Mouse (Mus musculus) thymus, adult 2 months (tissue): ENCODE measurements around the gene Olfr1454. TPM values are rescaled to one million over a fixed set of nuclear protein-coding genes. Genes with fewer than 3 reads are reported as not detected.

Experiments used
- DNase-seq: peaks from one replicate; pipeline ENCODE4 v3.0.0; 2021
- H3K27ac ChIP-seq: fragments of 200-500 bp; 2 replicates; pipeline ENCODE4 v1.5.1; 2012; ENCODE audit warnings: low read length, control low read depth; ENCODE audit not compliant: control insufficient read depth, insufficient read depth
- H3K27me3 ChIP-seq: fragments of 200-500 bp; 2 replicates; pipeline ENCODE4 v1.6.1; 2012; ENCODE audit warnings: mild to moderate bottlenecking, low read length, moderate library complexity, mixed read lengths; ENCODE audit not compliant: control insufficient read depth, insufficient read depth
- H3K36me3 ChIP-seq: fragments of 200-500 bp; 2 replicates; pipeline ENCODE4 v1.6.1; 2012; ENCODE audit warnings: mild to moderate bottlenecking, low read length, moderate library complexity; ENCODE audit not compliant: control insufficient read depth, insufficient read depth
- H3K4me1 ChIP-seq: fragments of 200-500 bp; replicated peaks from 2 replicates; pipeline ENCODE4 v1.6.1; 2012; ENCODE audit warnings: low read length; ENCODE audit not compliant: control insufficient read depth, insufficient read depth
- H3K4me3 ChIP-seq: fragments of 200-500 bp; 2 replicates; pipeline ENCODE4 v1.5.1; 2012; ENCODE audit warnings: mild to moderate bottlenecking, low read length, control low read depth, moderate library complexity; ENCODE audit not compliant: control insufficient read depth, insufficient read depth
- CTCF ChIP-seq: fragments of 200-500 bp; IDR thresholded peaks from 2 replicates; pipeline ENCODE4 v1.5.1; 2012; ENCODE audit warnings: mild to moderate bottlenecking, control low read depth, low read length, moderate library complexity, borderline replicate concordance; ENCODE audit not compliant: control insufficient read depth, poor library complexity, insufficient read depth; ENCODE audit errors: extremely low read depth
- POLR2A ChIP-seq: fragments of 200-500 bp; IDR thresholded peaks from 2 replicates; pipeline ENCODE4 v1.6.1; 2012; ENCODE audit warnings: mild to moderate bottlenecking, low read length, control low read depth, moderate library complexity; ENCODE audit not compliant: control insufficient read depth, poor library complexity, insufficient read depth; ENCODE audit errors: extremely low read depth
- WGBS: fragments of 180-500 bp; shearing (Covaris S2); methylation state at CpG from one replicate; pipeline ENCODE4 v1.1.7; 2018; 5-methylcytosine and 5-hydroxymethylcytosine counted together
- polyA plus RNA-seq: library from polyadenylated mRNA; depleted of rRNA; stranded (reverse); fragments of >200 nt; gene quantifications from 2 replicates; pipeline ENCODE4 v1.2.3, GENCODE M21; 2012; rRNA removed

The Olfr1454 gene
- not detected in 2 replicates for polyA plus RNA-seq

DNA sequence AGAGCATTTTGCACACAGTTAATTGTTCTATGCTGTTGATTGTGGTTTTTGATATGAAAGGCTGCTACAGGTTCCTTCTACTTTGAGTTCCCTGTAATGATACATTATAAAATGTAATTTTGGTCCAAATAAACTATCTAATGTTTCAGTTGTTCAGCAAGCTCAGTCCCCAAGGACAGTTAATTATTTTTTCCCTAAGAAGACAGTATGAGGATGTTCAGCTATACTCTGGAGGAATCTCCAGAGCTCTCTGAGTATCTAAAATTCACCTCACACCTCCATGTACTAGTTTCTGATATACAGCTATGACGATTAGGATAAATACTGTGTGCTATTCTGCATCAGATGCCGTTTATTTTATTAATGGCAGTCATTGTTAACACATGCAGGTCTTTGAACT is at the start of gene Olfr1454:
TSS of gene Olfr1454 (plus strand) at position 301 of the 400 bp plus-strand sequence.
- no peaks in the 10 kb centered on the region for H3K27me3 ChIP-seq
- H3K36me3 ChIP-seq, result no peaks in the 10 kb centered on the region
- H3K4me3 ChIP-seq, result no peak within 1 kb of the TSS
- 81% methylated on average over 2 of the region's 2 CpGs for WGBS
- no peak within 1 kb of the TSS for H3K27ac ChIP-seq
- TF ChIP-seq POLR2A, result no peak
- no peak for TF ChIP-seq CTCF
- no peak for DNase-seq
- no peaks in the 10 kb centered on the region for H3K4me1 ChIP-seq

DNA sequence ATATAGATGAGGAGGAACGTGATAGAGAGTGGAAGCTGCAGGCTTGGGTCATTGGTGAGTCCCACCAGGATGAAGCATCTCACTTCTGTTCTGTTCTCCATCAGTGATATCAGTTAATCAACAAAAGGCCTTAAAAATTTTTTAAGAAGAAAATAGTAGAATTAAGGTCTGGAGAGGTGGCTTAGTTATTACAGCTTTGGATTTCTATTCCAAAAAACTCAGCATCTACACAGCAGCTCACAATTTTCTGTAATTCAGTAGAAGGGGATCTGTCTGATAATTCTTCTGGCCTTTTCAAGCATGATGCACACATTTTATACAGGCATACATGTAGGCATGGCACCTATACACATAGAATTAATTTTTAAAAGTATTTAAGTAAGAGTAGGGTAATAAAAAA is 32.2 kb upstream of the Olfr1454 start, which contains the start of gene Olfr1453:
TSS of gene Olfr1453 (minus strand) at position 101 of the 400 bp plus-strand sequence.
- TF ChIP-seq CTCF (no peak), POLR2A (no peak)
- H3K4me1 ChIP-seq, result no peaks in the 10 kb centered on the region
- DNase-seq, result no peak
- H3K27me3 ChIP-seq, result no peaks in the 10 kb centered on the region
- WGBS, result 51% methylated on average over 1 of the region's 1 CpGs
- no peak within 1 kb of the TSS for H3K27ac ChIP-seq
- H3K4me3 ChIP-seq, result no peak within 1 kb of the TSS
- H3K36me3 ChIP-seq, result no peaks in the 10 kb centered on the region

DNA sequence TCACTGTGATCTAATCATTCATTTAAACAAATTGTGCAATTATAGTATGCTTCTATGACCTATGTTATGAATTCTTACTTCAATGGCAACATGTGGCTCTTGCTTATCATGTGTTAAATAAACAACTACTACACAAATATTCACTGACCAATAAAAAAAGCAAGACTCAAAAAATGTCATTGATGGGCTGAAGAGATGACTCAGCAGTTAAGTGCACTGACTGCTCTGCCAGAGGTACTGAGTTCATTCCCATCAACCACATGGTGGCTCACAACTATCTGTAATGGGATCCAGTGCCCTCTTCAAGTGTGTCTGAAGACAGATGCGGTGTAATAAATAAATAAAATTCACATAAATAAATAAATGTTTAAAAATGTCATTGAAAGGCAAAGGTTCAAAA is 33.5 kb downstream of the Olfr1454 start:
- no peak for DNase-seq
- Histone ChIP-seq H3K36me3 (no peaks in the 10 kb centered on the region), H3K4me1 (no peaks in the 10 kb centered on the region), H3K27me3 (no peaks in the 10 kb centered on the region), H3K4me3 (no peak overlapping the region), H3K27ac (no peak overlapping the region)
- TF ChIP-seq CTCF, result no peak
- no peak for TF ChIP-seq POLR2A
- WGBS, result 88% methylated on average over 1 of the region's 1 CpGs

DNA sequence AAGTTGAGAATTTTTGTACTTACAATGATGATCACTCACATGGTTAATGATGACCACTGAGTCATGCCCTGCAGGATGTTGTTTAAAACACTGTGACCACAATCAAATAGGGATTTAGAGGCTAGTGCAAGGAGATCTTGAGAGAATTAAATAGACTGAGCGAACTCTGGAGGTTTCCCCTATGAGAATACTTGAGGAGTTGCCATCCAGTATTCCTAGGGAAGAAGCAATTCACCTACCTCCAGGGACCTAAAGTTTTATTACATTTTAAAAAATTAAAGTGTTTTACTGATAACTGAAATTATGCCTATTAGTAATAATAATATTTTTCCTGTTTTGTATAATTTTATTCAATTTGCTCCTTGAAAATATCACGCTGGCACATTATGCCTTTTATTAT is 37.4 kb downstream of the Olfr1454 start, which contains the start of gene Olfr1457:
TSS of gene Olfr1457 (minus strand) at position 101 of the 400 bp plus-strand sequence.
- H3K4me1 ChIP-seq, result no peaks in the 10 kb centered on the region
- no peak within 1 kb of the TSS for H3K27ac ChIP-seq
- H3K4me3 ChIP-seq, result no peak within 1 kb of the TSS
- no peak for DNase-seq
- no peaks in the 10 kb centered on the region for H3K27me3 ChIP-seq
- H3K36me3 ChIP-seq, result no peaks in the 10 kb centered on the region
- WGBS, result 79% methylated on average over 2 of the region's 2 CpGs
- TF ChIP-seq CTCF, result no peak
- no peak for TF ChIP-seq POLR2A

DNA sequence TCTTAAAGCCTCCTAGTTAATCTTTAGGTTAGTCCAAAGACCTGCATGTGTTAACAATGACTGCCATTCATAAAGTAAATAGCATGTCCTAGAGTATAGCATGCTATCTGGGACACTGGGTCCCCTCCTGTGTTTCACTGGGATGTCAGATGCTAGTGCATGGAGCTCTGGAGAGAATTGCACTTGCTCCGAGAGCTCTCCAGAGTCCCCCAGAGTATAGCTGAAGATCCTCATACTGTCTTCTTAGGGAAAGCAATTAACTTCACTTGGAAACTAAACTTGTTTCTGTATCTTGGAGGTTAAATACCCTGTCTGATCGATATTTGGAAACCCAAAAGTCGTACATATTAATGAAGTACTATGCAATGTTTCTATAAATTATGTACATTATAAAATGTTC is 46.3 kb downstream of the Olfr1454 start, which contains the start of gene Olfr1458:
TSS of gene Olfr1458 (minus strand) at position 101 of the 400 bp plus-strand sequence.
- DNase-seq, result no peak
- TF ChIP-seq CTCF (no peak), POLR2A (no peak)
- H3K4me3 ChIP-seq, result no peak within 1 kb of the TSS
- H3K27me3 ChIP-seq, result no peaks in the 10 kb centered on the region
- H3K27ac ChIP-seq, result no peak within 1 kb of the TSS
- 88% methylated on average over 3 of the region's 3 CpGs for WGBS
- H3K4me1 ChIP-seq, result no peaks in the 10 kb centered on the region
- no peaks in the 10 kb centered on the region for H3K36me3 ChIP-seq

Other genes starting within 250 kb of the Olfr1454 start
- 0.15 TPM in 1 of 2 replicates, not detected in the other for gene Gm5244, start 213.9 kb upstream of the Olfr1454 start, polyA plus RNA-seq
- gene Olfr1444, start 203.3 kb upstream of the Olfr1454 start, polyA plus RNA-seq, result 0.40 and 0.62 TPM in 2 replicates
- gene Olfr1445, start 176.8 kb upstream of the Olfr1454 start, polyA plus RNA-seq, result 0.09 TPM in 1 of 2 replicates, not detected in the other
- not detected in 2 replicates for gene Olfr1446, start 167.1 kb upstream of the Olfr1454 start, polyA plus RNA-seq
- gene Olfr1447, start 156.9 kb upstream of the Olfr1454 start, polyA plus RNA-seq, result not detected in 2 replicates
- not detected in 2 replicates for gene Olfr1448, start 136.2 kb upstream of the Olfr1454 start, polyA plus RNA-seq
- not detected in 2 replicates for gene Olfr1449, start 129.8 kb upstream of the Olfr1454 start, polyA plus RNA-seq
- gene Olfr1450, start 110.4 kb upstream of the Olfr1454 start, polyA plus RNA-seq, result not detected in 2 replicates
- not detected in 2 replicates for gene Olfr1451, start 65.6 kb upstream of the Olfr1454 start, polyA plus RNA-seq
- gene Olfr1453, start 32.3 kb upstream of the Olfr1454 start, polyA plus RNA-seq, result not detected in 2 replicates
- not detected in 2 replicates for gene Olfr1457, start 37.3 kb downstream of the Olfr1454 start, polyA plus RNA-seq
- gene Olfr1458, start 46.2 kb downstream of the Olfr1454 start, polyA plus RNA-seq, result not detected in 2 replicates
- 0.05 TPM in 1 of 2 replicates, not detected in the other for gene Olfr1459, start 88.9 kb downstream of the Olfr1454 start, polyA plus RNA-seq
- not detected in 2 replicates for gene Olfr1461, start 102.4 kb downstream of the Olfr1454 start, polyA plus RNA-seq
- not detected in 2 replicates for gene Olfr1462, start 125.1 kb downstream of the Olfr1454 start, polyA plus RNA-seq
- not detected in 2 replicates for gene Olfr1463, start 170.7 kb downstream of the Olfr1454 start, polyA plus RNA-seq